Mouse (Mus musculus): ENCODE data around the gene Txlna.

DNA sequence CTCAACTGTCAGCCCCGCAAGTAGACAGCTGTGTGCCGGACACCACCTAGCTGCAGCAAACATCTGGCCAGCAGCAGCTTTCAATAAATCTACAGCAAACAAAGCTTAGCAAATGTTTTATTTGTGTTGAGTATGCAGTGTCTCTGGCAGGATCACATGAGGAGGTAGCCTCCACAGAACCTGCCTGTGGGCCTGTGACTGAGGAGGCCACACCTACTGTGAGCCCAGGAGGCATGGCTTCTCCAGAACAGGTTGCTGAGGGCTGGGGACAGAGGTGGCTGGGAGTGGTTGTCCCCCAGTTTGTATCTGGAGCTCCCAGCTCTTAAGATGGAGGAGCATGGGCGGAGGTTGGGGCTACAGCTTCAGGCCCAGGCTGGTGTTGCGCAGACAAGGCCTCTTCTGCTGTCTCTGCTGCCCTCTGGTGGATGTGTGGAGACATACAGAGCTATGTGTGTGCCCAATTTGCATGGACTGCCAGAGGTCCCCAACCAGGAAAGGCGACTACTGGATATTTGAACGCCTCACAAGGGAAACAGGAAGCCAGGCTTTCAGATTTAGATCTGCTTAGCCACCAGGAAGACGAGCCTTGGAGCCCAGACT lies 32.3 kb downstream of the Txlna start:
- TF ChIP-seq CTCF (conservative IDR thresholded peaks at IDR 0.05; ENCODE audit: insufficient read depth, insufficient read length, low read depth, low read length) (peak; percentile 97), POLR2A (IDR thresholded peaks at IDR 0.05; ENCODE audit: low read depth, low read length) (no peak)
